Mouse (Mus musculus) small intestine, adult 2 months (tissue): ENCODE data around the gene Lrrc19. TPM values are rescaled to one million over a fixed set of nuclear protein-coding genes. Genes with fewer than 3 reads are reported as not detected.
"Not testable (repeated sequence)": the region's sequence is repeated elsewhere in the genome, so short reads cannot be mapped to it uniquely, and the experiment has no call there.

Experiments used
- H3K27ac ChIP-seq: fragments of 200-500 bp; 2 replicates; pipeline ENCODE4 v1.5.1; 2012; ENCODE audit warnings: low read depth, low read length, control low read depth, inconsistent platforms; ENCODE audit not compliant: insufficient read depth
- H3K27me3 ChIP-seq: fragments of 200-500 bp; 2 replicates; pipeline ENCODE4 v1.6.1; 2012; ENCODE audit warnings: mild to moderate bottlenecking, moderate library complexity, low read length, inconsistent platforms; ENCODE audit not compliant: control insufficient read depth, insufficient read depth
- H3K36me3 ChIP-seq: fragments of 200-500 bp; 2 replicates; pipeline ENCODE4 v1.6.1; 2012; ENCODE audit warnings: mild to moderate bottlenecking, low read length, control low read depth, inconsistent platforms; ENCODE audit not compliant: control insufficient read depth, insufficient read depth
- H3K4me1 ChIP-seq: fragments of 200-500 bp; 2 replicates; pipeline ENCODE4 v1.6.1; 2012; ENCODE audit warnings: low read length, inconsistent platforms, mixed read lengths; ENCODE audit not compliant: control insufficient read depth, insufficient read depth, insufficient read length
- H3K4me3 ChIP-seq: fragments of 200-500 bp; 2 replicates; pipeline ENCODE4 v1.5.1; 2012; ENCODE audit warnings: low read depth, mild to moderate bottlenecking, control low read depth, inconsistent platforms, low read length, moderate library complexity
- CTCF ChIP-seq: fragments of 200-500 bp; IDR thresholded peaks from 2 replicates; pipeline ENCODE4 v1.5.1; 2012; ENCODE audit warnings: low read depth, mild to moderate bottlenecking, control low read depth, inconsistent platforms, low read length, moderate library complexity, mixed read lengths; ENCODE audit not compliant: insufficient replicate concordance, insufficient read length; ENCODE audit errors: extremely low read depth
- POLR2A ChIP-seq: fragments of 200-500 bp; IDR thresholded peaks from 2 replicates; pipeline ENCODE4 v1.6.1; 2012; ENCODE audit warnings: low read depth, mild to moderate bottlenecking, control low read depth, inconsistent platforms, low read length, moderate library complexity
- WGBS: fragments of 180-500 bp; shearing (Covaris S2); methylation state at CpG from one replicate; pipeline ENCODE4 v1.1.7; 2018; 5-methylcytosine and 5-hydroxymethylcytosine counted together
- polyA plus RNA-seq: library from polyadenylated mRNA; depleted of rRNA; stranded (reverse); fragments of >200 nt; gene quantifications from 2 replicates; pipeline ENCODE4 v1.2.3, GENCODE M21; 2012; rRNA removed

Gene Lrrc19
- 4.0 and 6.8 TPM in 2 replicates for polyA plus RNA-seq

DNA sequence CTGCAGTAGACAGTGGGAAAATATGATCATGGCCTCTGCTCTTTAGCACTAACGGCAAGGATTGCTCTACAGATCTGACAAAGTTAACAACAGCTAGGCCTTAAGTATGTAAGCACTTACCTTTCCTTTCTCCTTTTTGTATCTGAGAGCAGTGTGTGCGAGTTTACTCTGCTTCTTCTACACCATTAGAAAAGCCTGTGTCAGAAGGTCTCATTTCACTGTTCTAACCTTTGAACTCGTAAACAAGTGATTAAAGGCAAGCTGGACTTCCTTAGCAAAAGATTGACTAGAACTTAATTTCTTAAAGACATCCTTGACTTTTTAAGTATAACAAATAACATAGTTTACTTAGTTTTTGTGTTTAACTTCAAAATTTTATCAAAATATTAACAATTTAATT lies at the start of gene Lrrc19:
Gene Lrrc19, minus strand, starts transcription at position 225 of the 400 bp plus-strand sequence.
- 30% methylated on average over 3 of the region's 3 CpGs for WGBS
- Histone ChIP-seq H3K4me3 (peak within 1 kb of the TSS; percentile 30; the same call in 1 of the 2 replicates), H3K4me1 (0 out of 2 replicates have a peak, but pooled peaks cover 2% of the 10 kb centered on the region), H3K36me3 (no peaks in the 10 kb centered on the region), H3K27me3 (no peaks in the 10 kb centered on the region), H3K27ac (peak within 1 kb of the TSS; percentile 93)
- TF ChIP-seq CTCF = no peak
- TF ChIP-seq POLR2A = no peak

GRCm38 (mm10) chr4:94696368-94696767 lies 46.4 kb upstream of the Lrrc19 start:
- H3K4me3 ChIP-seq = no peak overlapping the region
- 18% methylated on average over 3 of the region's 3 CpGs for WGBS
- H3K27ac ChIP-seq = no peak overlapping the region
- no peaks in the 10 kb centered on the region for H3K36me3 ChIP-seq
- H3K4me1 ChIP-seq = no peaks in the 10 kb centered on the region
- H3K27me3 ChIP-seq = no peaks in the 10 kb centered on the region
- TF ChIP-seq POLR2A = no peak
- TF ChIP-seq CTCF = no peak

- Histone ChIP-seq H3K27ac (no peak overlapping the region), H3K36me3 (no peaks in the 10 kb centered on the region), H3K27me3 (no peaks in the 10 kb centered on the region), H3K4me1 (no peaks in the 10 kb centered on the region), H3K4me3 (no peak overlapping the region)
- TF ChIP-seq POLR2A (no peak), CTCF (no peak)
- WGBS = 75% methylated on average over 2 of the region's 2 CpGs
These were observed 42.2 kb upstream of the Lrrc19 start for GRCm38 (mm10) chr4:94692175-94692574.

GRCm38 (mm10) chr4:94691078-94691477 lies 41.1 kb upstream of the Lrrc19 start:
- 74% methylated on average over 4 of the region's 4 CpGs for WGBS
- Histone ChIP-seq H3K36me3 (no peaks in the 10 kb centered on the region), H3K4me1 (no peaks in the 10 kb centered on the region), H3K27ac (no peak overlapping the region), H3K4me3 (no peak overlapping the region), H3K27me3 (no peaks in the 10 kb centered on the region)
- TF ChIP-seq CTCF (no peak), POLR2A (no peak)

DNA sequence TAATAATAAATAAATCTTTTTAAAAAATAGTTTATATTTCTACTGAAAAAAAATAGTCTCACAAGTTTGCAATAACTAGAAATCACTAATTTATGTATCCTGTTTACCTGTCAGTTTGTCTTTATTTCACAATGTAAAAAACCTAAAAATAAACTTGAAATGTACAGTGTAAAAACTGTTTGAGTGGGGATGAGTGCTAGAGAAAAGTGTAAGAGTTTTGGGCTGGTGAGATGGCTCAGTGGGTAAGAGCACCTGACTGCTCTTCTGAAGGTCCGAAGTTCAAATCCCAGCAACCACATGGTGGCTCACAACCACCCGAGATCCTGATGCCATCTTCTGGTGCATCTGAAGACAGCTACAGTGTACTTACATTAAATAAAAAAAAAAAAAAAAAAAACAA lies 39.9 kb upstream of the Lrrc19 start:
- H3K27me3 ChIP-seq, H3K27ac ChIP-seq: not testable (repeated sequence)
- 71% methylated on average over 2 of the region's 2 CpGs for WGBS

DNA sequence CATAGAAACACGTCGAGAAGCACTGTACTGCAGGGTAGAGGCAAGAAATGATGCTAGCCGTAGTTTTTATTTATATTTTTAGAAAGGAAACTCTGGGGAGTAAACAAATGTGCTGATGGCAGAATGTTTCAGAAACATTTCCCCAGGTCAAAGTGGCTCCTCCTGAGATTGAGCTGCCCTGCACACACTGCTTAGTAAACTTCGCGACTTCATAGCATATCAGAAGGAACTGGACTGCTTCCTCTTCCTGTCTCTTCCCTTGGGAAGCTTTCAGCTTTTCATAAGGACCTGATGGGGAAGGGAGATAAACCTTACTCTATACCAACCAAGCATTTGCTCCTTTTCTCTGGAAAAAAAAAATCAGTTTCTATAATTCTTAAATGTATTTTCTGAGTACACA lies 33.4 kb upstream of the Lrrc19 start:
- Histone ChIP-seq H3K36me3 (no peaks in the 10 kb centered on the region), H3K4me1 (no peaks in the 10 kb centered on the region), H3K27ac (no peak overlapping the region), H3K27me3 (no peaks in the 10 kb centered on the region), H3K4me3 (no peak overlapping the region)
- WGBS = 81% methylated on average over 5 of the region's 5 CpGs
- TF ChIP-seq CTCF = no peak
- TF ChIP-seq POLR2A = no peak

More for the DNA sequence above, 39.9 kb upstream of the Lrrc19 start:
- H3K4me1 ChIP-seq, H3K4me3 ChIP-seq, H3K36me3 ChIP-seq: not testable (repeated sequence)

DNA sequence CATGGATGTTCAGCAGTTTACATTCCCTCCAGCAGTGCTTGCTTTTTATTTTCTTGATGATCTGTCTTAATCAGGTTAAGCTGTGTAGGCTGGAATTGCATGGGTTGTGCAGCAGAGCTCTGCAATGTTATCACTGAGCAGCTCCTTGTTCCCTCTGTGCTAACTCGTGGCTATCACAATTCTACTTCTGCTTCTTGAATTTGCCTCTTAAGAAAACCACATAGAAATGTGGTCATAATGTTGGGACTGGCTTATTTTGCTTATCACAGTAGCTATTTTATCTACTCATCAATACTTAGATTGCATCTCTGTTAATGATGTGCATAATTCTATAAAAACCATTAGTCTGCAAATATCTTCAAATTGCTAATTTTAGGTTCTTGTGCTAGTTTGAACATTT lies 32.1 kb upstream of the Lrrc19 start:
- H3K36me3 ChIP-seq = no peaks in the 10 kb centered on the region
- H3K27ac ChIP-seq = no peak overlapping the region
- H3K4me3 ChIP-seq = no peak overlapping the region
- 41% methylated on average over 1 of the region's 1 CpGs for WGBS
- no peaks in the 10 kb centered on the region for H3K4me1 ChIP-seq
- no peaks in the 10 kb centered on the region for H3K27me3 ChIP-seq
- TF ChIP-seq CTCF = no peak
- TF ChIP-seq POLR2A = no peak

DNA sequence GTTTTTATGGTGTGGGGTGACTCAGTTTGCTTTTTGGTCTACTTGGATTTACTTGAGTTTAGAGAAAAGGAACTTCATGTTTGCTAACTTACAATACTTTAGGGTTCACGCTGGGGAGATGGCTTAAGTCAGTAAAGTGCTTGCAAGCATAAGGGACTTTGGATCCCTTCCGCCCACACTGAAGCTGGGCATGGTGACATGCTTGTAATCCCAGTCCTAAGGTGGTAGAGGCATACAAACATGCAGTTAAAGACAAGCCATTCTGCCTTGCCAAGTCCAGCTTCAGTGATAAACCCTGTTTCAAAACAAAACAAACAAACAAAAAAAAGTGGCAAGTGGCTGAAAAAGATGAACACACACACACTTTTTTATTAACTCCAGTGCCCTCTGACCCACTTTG lies 31.2 kb upstream of the Lrrc19 start:
- no peaks in the 10 kb centered on the region for H3K36me3 ChIP-seq
- no peaks in the 10 kb centered on the region for H3K4me1 ChIP-seq
- H3K27me3 ChIP-seq = no peaks in the 10 kb centered on the region
- TF ChIP-seq POLR2A = no peak
- no peak for TF ChIP-seq CTCF
- H3K4me3 ChIP-seq = no peak overlapping the region
- WGBS = 74% methylated on average over 2 of the region's 2 CpGs
- no peak overlapping the region for H3K27ac ChIP-seq
